Mouse (Mus musculus): Measurements from ENCODE around the gene Gm20388. TPM values are rescaled to one million over a fixed set of nuclear protein-coding genes. Genes with fewer than 3 reads are reported as not detected.

Gm20388 gene
- polyA plus RNA-seq, 1 experiment from 2014 or later, result not detected

DNA sequence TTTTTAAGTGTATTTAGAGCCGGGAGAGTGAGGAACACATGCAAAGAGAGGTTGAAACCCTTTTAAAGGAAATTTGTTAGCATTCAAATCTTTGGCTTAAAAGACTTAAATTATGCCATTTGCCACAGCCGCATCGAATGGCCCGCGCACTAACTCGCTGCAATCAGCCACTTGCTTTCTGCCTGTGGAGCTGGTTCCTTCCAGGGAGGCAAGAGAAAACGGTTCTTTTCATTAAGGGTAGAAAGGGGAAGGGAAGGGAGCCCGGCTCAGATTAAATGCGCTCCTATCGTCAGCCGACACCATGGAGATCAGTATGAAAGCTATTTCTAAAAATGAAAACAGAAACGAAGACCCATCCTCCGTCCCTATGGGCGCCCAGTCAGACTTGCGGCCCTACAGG, 973.2 kb downstream of the Gm20388 start:
- ATAC-seq (ENCODE audit: extremely low read depth, insufficient number of reproducible peaks, low FRiP score, low TSS enrichment), result no peak
- H3K27me3 ChIP-seq (replicated peaks), result peaks cover 100% of the 10 kb centered on the region
- no peaks in the 10 kb centered on the region for H3K36me3 ChIP-seq
- peaks cover 5% of the 10 kb centered on the region for H3K4me1 ChIP-seq
- H3K27ac ChIP-seq (replicated peaks), result no peak overlapping the region
- WGBS, result 9% methylated on average over 15 of the region's 15 CpGs
- H3K4me2 ChIP-seq, result no peak overlapping the region
- no peak overlapping the region for H3K9ac ChIP-seq
- H3K9me3 ChIP-seq, result no peaks in the 10 kb centered on the region
- H3K4me3 ChIP-seq, result no peak overlapping the region

DNA sequence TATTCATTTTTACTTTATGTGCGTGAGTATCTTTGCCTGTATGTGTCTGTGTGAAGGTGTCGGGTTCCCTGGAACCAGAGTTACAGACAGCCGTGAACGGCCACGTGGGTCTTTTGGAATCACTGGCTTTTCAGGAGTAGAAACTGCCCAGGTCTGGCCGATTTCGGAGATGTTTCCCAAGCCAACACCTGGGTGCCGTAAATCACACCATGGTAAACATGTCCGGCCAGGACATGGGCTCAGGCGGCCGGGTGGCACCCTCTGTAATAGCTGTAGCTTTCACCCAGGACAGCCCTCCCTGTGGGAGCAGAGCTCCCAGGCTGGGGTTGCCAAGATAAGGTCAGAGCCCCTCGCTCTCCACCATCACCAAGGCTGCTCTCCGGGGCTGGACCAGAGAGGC, 974.2 kb downstream of the Gm20388 start:
- Histone ChIP-seq H3K9me3 (no peaks in the 10 kb centered on the region), H3K4me3 (no peak overlapping the region), H3K4me2 (no peak overlapping the region), H3K9ac (no peak overlapping the region), H3K27ac (replicated peaks) (no peak overlapping the region), H3K36me3 (no peaks in the 10 kb centered on the region), H3K27me3 (replicated peaks) (peaks cover 100% of the 10 kb centered on the region), H3K4me1 (peaks cover 5% of the 10 kb centered on the region)
- 37% methylated on average over 13 of the region's 13 CpGs for WGBS
- ATAC-seq (ENCODE audit: extremely low read depth, insufficient number of reproducible peaks, low FRiP score, low TSS enrichment), result no peak

DNA sequence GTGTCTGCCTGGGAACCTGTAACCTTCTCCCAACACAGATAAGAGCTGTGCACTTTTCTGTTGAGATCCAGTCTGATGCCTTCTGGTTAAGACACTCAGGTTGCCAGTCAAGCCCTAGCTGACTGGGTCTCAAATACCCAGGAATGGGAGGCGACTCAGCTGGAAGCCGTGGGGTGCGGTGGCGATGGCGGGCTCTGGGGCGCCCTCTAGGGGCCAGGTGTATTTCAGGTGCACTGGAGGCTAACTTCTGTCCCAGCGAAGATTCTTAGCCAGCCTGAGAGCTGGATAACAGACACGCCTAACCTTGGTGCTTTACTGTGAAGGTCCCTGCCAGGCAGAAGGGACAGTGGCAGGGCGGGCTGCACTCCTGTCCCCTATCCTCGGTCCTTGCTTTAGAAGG, 976.6 kb downstream of the Gm20388 start:
- Histone ChIP-seq H3K9me3 (no peaks in the 10 kb centered on the region), H3K36me3 (no peaks in the 10 kb centered on the region), H3K9ac (no peak overlapping the region), H3K27me3 (replicated peaks) (peaks cover 100% of the 10 kb centered on the region), H3K4me2 (no peak overlapping the region), H3K27ac (replicated peaks) (no peak overlapping the region), H3K4me1 (peaks cover 5% of the 10 kb centered on the region), H3K4me3 (no peak overlapping the region)
- no peak for ATAC-seq (ENCODE audit: extremely low read depth, insufficient number of reproducible peaks, low FRiP score, low TSS enrichment)
- WGBS, result 5% methylated on average over 10 of the region's 10 CpGs

DNA sequence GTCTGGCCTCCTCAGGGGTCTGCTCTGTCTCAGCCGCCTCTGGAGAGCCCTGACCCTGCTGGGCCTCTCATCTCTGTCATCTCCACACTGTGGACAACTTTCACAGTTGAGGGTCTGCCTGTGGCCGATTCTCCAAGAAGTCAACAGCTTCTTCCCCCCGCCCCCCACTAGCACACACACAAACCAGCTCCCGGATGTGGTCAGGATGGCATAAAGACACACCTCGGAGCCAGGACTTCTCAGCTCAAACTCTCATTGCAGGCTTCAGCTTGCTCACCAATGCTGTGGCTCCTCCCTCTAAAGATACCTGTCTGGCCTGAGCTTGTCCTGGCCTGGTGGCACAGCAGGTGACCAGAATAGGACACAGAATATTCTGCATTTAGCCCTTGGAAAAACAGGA, 977.4 kb downstream of the Gm20388 start:
- Histone ChIP-seq H3K4me1 (peaks cover 5% of the 10 kb centered on the region), H3K4me3 (no peak overlapping the region), H3K4me2 (no peak overlapping the region), H3K27me3 (replicated peaks) (peaks cover 100% of the 10 kb centered on the region), H3K27ac (replicated peaks) (no peak overlapping the region), H3K36me3 (no peaks in the 10 kb centered on the region), H3K9me3 (no peaks in the 10 kb centered on the region), H3K9ac (no peak overlapping the region)
- WGBS, result 8% methylated on average over 5 of the region's 5 CpGs
- ATAC-seq (ENCODE audit: extremely low read depth, insufficient number of reproducible peaks, low FRiP score, low TSS enrichment), result no peak

DNA sequence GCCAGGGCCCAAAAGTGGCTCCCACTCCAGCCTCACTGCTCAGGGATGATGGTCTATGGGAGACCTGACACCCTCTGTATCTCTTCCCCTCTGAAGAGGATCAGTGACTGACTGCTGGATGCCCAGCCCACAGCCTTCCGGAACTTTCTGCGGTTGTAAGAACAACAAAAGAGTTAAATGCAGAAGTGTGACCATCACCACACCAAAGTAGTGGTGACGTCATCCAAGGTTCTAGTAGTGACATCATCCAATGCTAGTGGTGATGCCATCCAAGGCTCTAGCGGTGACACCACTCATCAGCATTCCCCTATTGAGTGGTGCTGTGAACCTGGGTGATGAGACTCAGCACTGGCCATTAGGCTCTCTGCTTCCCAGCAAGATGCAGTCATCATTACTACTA, 978.5 kb downstream of the Gm20388 start:
- Histone ChIP-seq H3K4me2 (no peak overlapping the region), H3K9ac (no peak overlapping the region), H3K36me3 (no peaks in the 10 kb centered on the region), H3K4me3 (no peak overlapping the region), H3K4me1 (no peaks in the 10 kb centered on the region), H3K27me3 (replicated peaks) (peaks cover 100% of the 10 kb centered on the region), H3K9me3 (no peaks in the 10 kb centered on the region), H3K27ac (replicated peaks) (no peak overlapping the region)
- WGBS, result 90% methylated on average over 4 of the region's 4 CpGs
- ATAC-seq (ENCODE audit: extremely low read depth, insufficient number of reproducible peaks, low FRiP score, low TSS enrichment), result no peak

DNA sequence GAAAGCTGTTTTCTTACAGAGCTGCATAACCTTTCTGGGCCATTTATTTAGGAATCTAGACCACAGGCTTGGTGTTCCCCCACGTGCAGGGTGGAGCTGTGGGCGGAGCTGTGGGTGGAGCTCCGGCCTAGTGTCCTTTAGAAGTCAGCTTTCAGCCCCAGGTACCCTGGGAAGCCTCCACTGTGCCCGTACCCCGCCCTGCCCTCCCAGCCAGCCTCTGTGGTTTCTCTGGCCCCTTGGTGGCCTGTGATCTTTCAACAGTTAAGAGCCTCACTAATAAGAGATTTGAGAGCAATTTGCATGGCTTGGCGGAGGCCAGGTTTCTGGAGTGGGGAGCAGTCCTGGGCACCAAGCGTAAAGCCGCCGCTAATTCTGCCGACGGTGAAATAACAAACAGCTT, 979.4 kb downstream of the Gm20388 start:
- WGBS, result 8% methylated on average over 11 of the region's 11 CpGs
- H3K9ac ChIP-seq, result no peak overlapping the region

DNA sequence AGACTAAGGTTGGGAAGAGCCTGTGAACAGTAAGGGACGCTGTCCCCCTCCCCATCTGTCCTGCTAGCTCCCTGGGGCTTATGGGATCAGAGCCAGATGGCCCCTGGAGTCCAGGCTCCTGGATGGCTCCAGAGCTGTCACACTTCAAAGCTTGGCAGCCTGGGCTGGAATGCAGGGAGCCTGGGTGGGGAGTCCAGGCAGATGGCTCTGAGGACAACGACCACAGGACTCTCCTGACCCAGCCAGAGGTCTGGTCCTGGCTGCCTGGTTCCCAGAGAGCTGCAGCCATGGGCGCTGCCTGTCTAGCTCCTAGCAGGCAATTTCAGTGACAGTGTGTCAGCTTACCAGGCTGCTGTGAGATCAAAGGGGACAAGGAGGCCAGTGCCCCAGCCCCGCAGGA, 984.4 kb downstream of the Gm20388 start:
- H3K4me3 ChIP-seq, result no peak overlapping the region

More for the DNA sequence above, 979.4 kb downstream of the Gm20388 start:
- H3K4me1 ChIP-seq, result 0 out of 2 replicates have a peak, but pooled peaks cover 3% of the 10 kb centered on the region
- no peaks in the 10 kb centered on the region for H3K9me3 ChIP-seq
- no peak overlapping the region for H3K27ac ChIP-seq (replicated peaks)
- no peak overlapping the region for H3K4me3 ChIP-seq
- peak overlapping the region; percentile 27 for H3K4me2 ChIP-seq
- no peaks in the 10 kb centered on the region for H3K36me3 ChIP-seq
- peaks cover 100% of the 10 kb centered on the region for H3K27me3 ChIP-seq (replicated peaks)
- no peak for ATAC-seq (ENCODE audit: extremely low read depth, insufficient number of reproducible peaks, low FRiP score, low TSS enrichment)

DNA sequence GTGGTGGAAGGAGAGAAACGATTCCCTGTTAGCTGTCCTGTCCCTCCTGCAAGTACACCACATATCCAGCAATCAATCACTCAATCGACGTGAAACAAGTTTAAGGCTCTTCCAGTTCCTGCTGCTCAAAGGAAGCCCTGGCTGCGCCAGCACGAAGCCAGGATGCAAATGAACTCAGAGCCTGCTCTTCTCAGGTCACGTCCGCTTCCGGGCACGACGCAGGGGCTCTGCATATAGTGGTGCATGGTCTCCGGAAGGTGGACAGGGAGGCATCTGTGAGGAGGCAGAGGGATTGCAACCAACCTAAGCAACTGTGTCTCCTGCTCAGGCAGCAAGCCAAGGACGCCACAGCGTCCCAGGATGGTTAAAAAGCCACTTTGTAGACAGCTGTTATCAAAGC, 985.0 kb downstream of the Gm20388 start:
- no peak for ATAC-seq (ENCODE audit: extremely low read depth, insufficient number of reproducible peaks, low FRiP score, low TSS enrichment)
- H3K9me3 ChIP-seq, result peaks cover 8% of the 10 kb centered on the region; the same call in 1 of the 2 replicates
- peak overlapping the region; percentile 14 for H3K4me3 ChIP-seq
- H3K36me3 ChIP-seq, result no peaks in the 10 kb centered on the region
- peaks cover 98% of the 10 kb centered on the region for H3K27me3 ChIP-seq (replicated peaks)
- H3K9ac ChIP-seq, result no peak overlapping the region
- no peak overlapping the region for H3K27ac ChIP-seq (replicated peaks)
- under 1% methylated on average over 13 of the region's 13 CpGs for whole genome bisulfite sequencing
- H3K4me2 ChIP-seq, result peak overlapping the region; percentile 52
- H3K4me1 ChIP-seq, result peaks cover 23% of the 10 kb centered on the region

More for the DNA sequence above, 984.4 kb downstream of the Gm20388 start:
- 7% methylated on average over 4 of the region's 4 CpGs for WGBS
- no peak overlapping the region for H3K4me2 ChIP-seq
- peaks cover 98% of the 10 kb centered on the region for H3K27me3 ChIP-seq (replicated peaks)
- H3K4me1 ChIP-seq, result peaks cover 23% of the 10 kb centered on the region
- no peaks in the 10 kb centered on the region for H3K36me3 ChIP-seq
- no peak overlapping the region for H3K27ac ChIP-seq (replicated peaks)
- ATAC-seq (ENCODE audit: extremely low read depth, insufficient number of reproducible peaks, low FRiP score, low TSS enrichment), result peak; percentile 25; the same call in 1 of the 2 replicates
- peaks cover 8% of the 10 kb centered on the region; the same call in 1 of the 2 replicates for H3K9me3 ChIP-seq
- H3K9ac ChIP-seq, result no peak overlapping the region

DNA sequence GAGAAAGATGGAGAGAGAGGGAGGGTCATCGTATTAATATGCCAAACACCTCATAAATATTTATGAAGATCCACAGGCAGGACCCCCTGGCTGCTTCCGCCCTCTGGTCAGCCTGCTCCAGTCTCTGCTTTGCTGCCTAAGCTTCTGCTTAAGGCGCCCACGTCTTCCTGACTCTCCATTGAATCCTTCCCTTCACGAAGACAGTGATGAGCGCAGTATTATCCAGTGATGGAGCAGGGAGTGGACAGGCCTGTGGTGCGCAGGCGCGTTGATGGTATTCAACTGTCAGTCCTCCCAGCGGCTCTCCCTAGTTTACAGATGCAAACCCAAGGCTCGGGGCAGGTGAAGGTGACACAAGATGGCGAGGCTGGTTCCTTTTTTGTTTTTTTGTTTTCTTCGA, 985.6 kb downstream of the Gm20388 start:
- Histone ChIP-seq H3K4me1 (peaks cover 23% of the 10 kb centered on the region), H3K4me2 (peak overlapping the region; percentile 52), H3K9me3 (peaks cover 8% of the 10 kb centered on the region; the same call in 1 of the 2 replicates), H3K27ac (replicated peaks) (no peak overlapping the region), H3K9ac (no peak overlapping the region; the same call in 1 of the 2 replicates), H3K27me3 (replicated peaks) (peaks cover 98% of the 10 kb centered on the region), H3K36me3 (no peaks in the 10 kb centered on the region), H3K4me3 (no peak overlapping the region)
- ATAC-seq (ENCODE audit: extremely low read depth, insufficient number of reproducible peaks, low FRiP score, low TSS enrichment), result no peak
- 32% methylated on average over 13 of the region's 13 CpGs for WGBS

DNA sequence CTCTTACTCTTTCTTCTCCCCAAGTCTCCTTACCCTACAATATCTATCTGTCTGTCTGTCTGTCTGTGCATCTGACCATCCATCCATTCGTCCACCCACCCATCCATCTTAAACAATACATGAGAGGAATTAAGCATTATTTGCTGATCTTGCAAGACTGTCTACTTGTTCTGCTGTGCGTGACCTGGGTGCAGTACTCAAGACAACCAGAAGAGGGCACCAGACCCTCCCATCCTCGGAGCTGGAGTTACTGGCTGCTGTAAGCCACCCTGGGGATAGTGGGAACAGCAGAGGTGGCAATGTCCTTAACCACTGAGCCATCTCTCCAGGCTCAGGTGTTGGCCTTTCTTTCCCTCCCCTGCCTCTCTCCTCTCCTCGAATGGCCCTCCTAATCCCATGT, 987.4 kb downstream of the Gm20388 start:
- peaks cover 97% of the 10 kb centered on the region for H3K27me3 ChIP-seq (replicated peaks)

DNA sequence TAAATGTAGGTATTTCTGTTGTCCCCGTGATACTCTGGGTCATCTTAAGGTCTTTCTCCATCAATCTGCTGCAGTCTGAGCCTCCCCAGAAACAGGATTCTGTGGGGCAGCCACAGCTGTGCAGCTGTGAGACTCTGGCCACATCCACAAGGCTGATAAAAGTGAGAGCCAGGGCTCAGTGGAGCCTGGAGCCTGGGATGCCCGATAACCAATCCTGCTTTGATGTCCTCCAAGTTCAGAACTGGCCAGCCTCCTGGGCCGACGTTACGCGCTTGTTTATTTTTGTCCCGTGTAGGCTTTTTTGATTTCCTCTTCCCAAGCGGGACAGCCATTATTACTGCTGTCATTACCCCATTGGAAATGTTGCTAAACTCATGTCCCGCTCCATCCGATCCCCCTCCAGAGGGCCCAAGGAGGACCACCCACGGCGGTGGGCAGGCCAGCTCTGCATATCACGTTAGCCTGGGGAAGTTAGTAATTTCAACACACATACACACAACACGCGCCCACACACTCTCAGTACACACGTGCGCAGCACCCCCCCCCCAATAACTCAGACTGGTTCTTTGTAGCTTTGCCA, 988.3 kb downstream of the Gm20388 start:
- H3K27ac ChIP-seq (replicated peaks), result 0 out of 2 replicates have a peak overlapping the region, but pooled peaks have one; percentile 4
- no peak; the same call in 1 of the 2 replicates for ATAC-seq (ENCODE audit: extremely low read depth, insufficient number of reproducible peaks, low FRiP score, low TSS enrichment)
- peaks cover 8% of the 10 kb centered on the region; the same call in 1 of the 2 replicates for H3K9me3 ChIP-seq
- H3K4me3 ChIP-seq, result no peak overlapping the region
- WGBS, result 28% methylated on average over 17 of the region's 17 CpGs
- H3K9ac ChIP-seq, result no peak overlapping the region
- peaks cover 32% of the 10 kb centered on the region for H3K4me1 ChIP-seq
- no peak overlapping the region for H3K4me2 ChIP-seq
- H3K36me3 ChIP-seq, result no peaks in the 10 kb centered on the region
- H3K27me3 ChIP-seq (replicated peaks), result peaks cover 96% of the 10 kb centered on the region

More for the DNA sequence above, 987.4 kb downstream of the Gm20388 start:
- H3K27ac ChIP-seq (replicated peaks), result no peak overlapping the region
- no peak for ATAC-seq (ENCODE audit: extremely low read depth, insufficient number of reproducible peaks, low FRiP score, low TSS enrichment)
- no peak overlapping the region for H3K4me2 ChIP-seq
- no peak overlapping the region for H3K9ac ChIP-seq
- no peak overlapping the region for H3K4me3 ChIP-seq
- peaks cover 32% of the 10 kb centered on the region for H3K4me1 ChIP-seq
- WGBS, result 50% methylated on average over 4 of the region's 4 CpGs
- H3K9me3 ChIP-seq, result peaks cover 8% of the 10 kb centered on the region; the same call in 1 of the 2 replicates
- H3K36me3 ChIP-seq, result no peaks in the 10 kb centered on the region

DNA sequence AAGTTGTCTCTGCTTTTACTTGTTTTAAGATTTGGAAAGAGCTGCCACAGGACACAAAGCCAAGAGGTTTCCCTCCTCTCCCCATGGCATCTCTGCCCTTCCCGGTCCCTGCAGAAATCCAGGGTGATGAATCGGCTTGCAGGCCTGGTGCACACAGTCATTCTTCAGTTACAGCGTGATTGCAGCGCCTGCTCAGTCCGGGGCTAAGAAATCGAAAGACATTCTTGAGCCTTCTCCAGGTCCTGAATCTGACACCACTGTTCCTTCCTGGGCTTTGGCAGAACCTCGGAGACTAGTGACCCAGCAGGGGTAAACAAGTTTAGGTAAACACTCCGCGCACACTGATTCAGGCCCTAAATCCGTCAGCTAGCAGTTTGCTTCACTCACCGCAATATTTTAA, 991.7 kb downstream of the Gm20388 start:
- H3K4me1 ChIP-seq, result peaks cover 21% of the 10 kb centered on the region
- peaks cover 82% of the 10 kb centered on the region for H3K27me3 ChIP-seq (replicated peaks)
- no peak overlapping the region for H3K9ac ChIP-seq
- H3K4me2 ChIP-seq, result no peak overlapping the region
- H3K9me3 ChIP-seq, result peaks cover 8% of the 10 kb centered on the region; the same call in 1 of the 2 replicates
- no peak overlapping the region for H3K4me3 ChIP-seq
- no peak for ATAC-seq (ENCODE audit: extremely low read depth, insufficient number of reproducible peaks, low FRiP score, low TSS enrichment)
- 39% methylated on average over 11 of the region's 11 CpGs for WGBS
- H3K36me3 ChIP-seq, result no peaks in the 10 kb centered on the region
- no peak overlapping the region for H3K27ac ChIP-seq (replicated peaks)

All from heart, embryonic 13.5 days (tissue).